Mouse (Mus musculus) intestine, embryonic 16.5 days (tissue): ENCODE data around the gene Hao2. TPM values are rescaled to one million over a fixed set of nuclear protein-coding genes. Genes with fewer than 3 reads are reported as not detected.
A peak's percentile ranks its signal among the peaks of the same experiment; 100 is the strongest.

Experiments used
- ATAC-seq: fragments of 200-750 bp; cut with Nextera tagmentation; 2 replicates; pipeline ENCODE4 v1.8.0; 2017; ENCODE audit warnings: moderate TSS enrichment, moderate library complexity
- H3K27ac ChIP-seq: fragments of 300-500 bp; sonication (generic); 2 replicates; pipeline ENCODE4 v1.5.1; 2014; ENCODE audit warnings: mild to moderate bottlenecking, low read length
- H3K27me3 ChIP-seq: fragments of 300-500 bp; sonication (generic); replicated peaks from 2 replicates; pipeline ENCODE4 v1.6.1; 2014; ENCODE audit warnings: low read length, control low read depth, mixed read lengths; ENCODE audit not compliant: control insufficient read depth, insufficient read depth
- H3K36me3 ChIP-seq: fragments of 300-500 bp; sonication (generic); 2 replicates; pipeline ENCODE4 v1.6.1; 2014; ENCODE audit warnings: low read length, control low read depth; ENCODE audit not compliant: control insufficient read depth, insufficient read depth
- H3K4me1 ChIP-seq: fragments of 300-500 bp; sonication (generic); 2 replicates; pipeline ENCODE4 v1.6.1; 2014; ENCODE audit warnings: low read length, control low read depth, mixed read lengths; ENCODE audit not compliant: control insufficient read depth, insufficient read depth
- H3K4me2 ChIP-seq: fragments of 300-500 bp; sonication (generic); 2 replicates; pipeline ENCODE4 v1.6.1; 2014; ENCODE audit warnings: low read depth, low read length, control low read depth
- H3K4me3 ChIP-seq: fragments of 300-500 bp; sonication (generic); 2 replicates; pipeline ENCODE4 v1.5.1; 2014; ENCODE audit warnings: mild to moderate bottlenecking, low read length
- H3K9ac ChIP-seq: fragments of 300-500 bp; sonication (generic); 2 replicates; pipeline ENCODE4 v1.6.1; 2014; ENCODE audit warnings: low read depth, low read length
- H3K9me3 ChIP-seq: fragments of 300-500 bp; sonication (generic); 2 replicates; pipeline ENCODE4 v1.6.1; 2016; ENCODE audit warnings: low read length, control low read depth; ENCODE audit not compliant: control insufficient read depth
- WGBS: fragments of 180-500 bp; shearing (Covaris S2); extraction: QIAGEN DNeasy Blood & Tissue Kit; methylation state at CpG from one replicate; pipeline ENCODE4 v1.1.7; 2014; 5-methylcytosine and 5-hydroxymethylcytosine counted together
- polyA plus RNA-seq: library from polyadenylated mRNA; unstranded; fragments of >200 nt; fragmentation: Nextera tagmentation; extraction: Ambion mirVana; gene quantifications from 2 replicates; pipeline ENCODE4 v1.2.1, GENCODE M21; 2015

Hao2 gene
- polyA plus RNA-seq, 1 experiment from 2014 or later, result 64.9 TPM

DNA sequence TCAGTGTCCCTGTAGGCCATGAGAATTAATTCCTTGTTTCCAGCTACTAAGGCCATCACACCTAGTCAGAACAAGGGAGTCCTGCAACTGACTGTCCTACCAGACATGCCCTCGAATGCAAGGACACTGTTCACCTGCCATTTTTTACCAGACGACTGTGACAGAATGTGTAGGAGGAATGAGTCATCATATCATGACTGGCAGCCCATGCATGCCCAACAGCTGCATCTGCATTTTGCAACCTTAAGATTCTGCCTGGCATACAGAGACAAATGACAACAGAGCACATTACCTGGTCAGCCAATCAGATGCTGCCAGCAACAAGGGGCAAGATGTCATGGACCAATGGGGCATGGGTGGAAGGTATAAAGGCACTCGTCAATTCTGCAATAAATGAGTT, 27.4 kb upstream of the Hao2 start:
- no peaks in the 10 kb centered on the region for H3K4me1 ChIP-seq
- no peak overlapping the region for H3K4me2 ChIP-seq
- no peaks in the 10 kb centered on the region for H3K9me3 ChIP-seq
- H3K27me3 ChIP-seq, result no peaks in the 10 kb centered on the region
- H3K27ac ChIP-seq, result no peak overlapping the region
- H3K9ac ChIP-seq, result no peak overlapping the region
- whole genome bisulfite sequencing, result 74% methylated on average over 3 of the region's 3 CpGs
- no peak overlapping the region for H3K4me3 ChIP-seq
- no peak for ATAC-seq
- no peaks in the 10 kb centered on the region for H3K36me3 ChIP-seq

DNA sequence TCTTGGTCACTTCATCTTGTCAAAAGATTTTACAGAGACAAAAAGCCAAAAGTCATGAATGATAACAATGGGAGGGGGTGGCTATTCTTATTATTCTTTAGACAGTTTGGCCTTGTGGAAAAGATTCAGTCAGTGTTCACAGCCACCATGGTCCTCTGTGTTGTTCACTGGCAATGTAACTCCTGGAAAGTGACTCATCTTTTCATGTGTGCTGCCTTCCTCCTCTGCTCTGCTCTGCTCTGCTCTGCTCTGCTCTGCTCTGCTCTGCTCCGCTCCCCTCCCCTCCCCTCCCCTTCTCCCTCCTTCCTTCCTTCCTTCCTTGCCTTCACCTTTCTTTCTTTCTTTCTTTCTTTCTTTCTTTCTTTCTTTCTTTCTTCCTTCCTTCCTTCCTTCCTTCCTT, 24.2 kb upstream of the Hao2 start:
- 50% methylated on average over 1 of the region's 1 CpGs for WGBS
- no peak for ATAC-seq

DNA sequence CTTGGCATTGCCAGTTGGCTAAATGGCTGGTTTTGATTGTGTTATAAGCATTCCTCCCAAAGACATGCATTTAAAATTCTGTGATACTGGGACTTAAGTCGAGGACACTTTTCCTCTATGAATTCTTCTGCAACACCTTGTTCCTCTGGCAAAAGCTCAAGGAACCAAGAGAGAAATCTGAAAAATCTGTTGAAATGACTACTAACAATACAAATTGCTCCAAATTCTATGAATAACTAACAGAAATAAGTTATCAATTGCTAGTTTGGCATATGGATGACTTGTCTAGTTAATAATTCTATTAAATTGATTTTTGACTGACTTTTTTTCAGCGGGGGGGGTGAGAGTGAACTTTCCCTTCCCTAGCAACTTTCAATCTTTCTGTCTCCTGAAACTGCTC, 23.8 kb upstream of the Hao2 start:
- H3K27me3 ChIP-seq, result no peaks in the 10 kb centered on the region
- no peaks in the 10 kb centered on the region for H3K36me3 ChIP-seq
- H3K4me2 ChIP-seq, result no peak overlapping the region
- H3K9me3 ChIP-seq, result no peaks in the 10 kb centered on the region
- no peak overlapping the region for H3K27ac ChIP-seq
- ATAC-seq, result no peak
- H3K4me1 ChIP-seq, result no peaks in the 10 kb centered on the region
- 75% methylated on average over 2 of the region's 2 CpGs for WGBS
- no peak overlapping the region for H3K9ac ChIP-seq
- H3K4me3 ChIP-seq, result no peak overlapping the region

More for the DNA sequence above, 24.2 kb upstream of the Hao2 start:
- H3K9me3 ChIP-seq, result no peaks in the 10 kb centered on the region
- no peaks in the 10 kb centered on the region for H3K27me3 ChIP-seq
- H3K36me3 ChIP-seq, result no peaks in the 10 kb centered on the region
- no peak overlapping the region for H3K4me3 ChIP-seq
- no peak overlapping the region for H3K9ac ChIP-seq
- H3K4me1 ChIP-seq, result no peaks in the 10 kb centered on the region
- no peak overlapping the region for H3K27ac ChIP-seq
- H3K4me2 ChIP-seq, result no peak overlapping the region

DNA sequence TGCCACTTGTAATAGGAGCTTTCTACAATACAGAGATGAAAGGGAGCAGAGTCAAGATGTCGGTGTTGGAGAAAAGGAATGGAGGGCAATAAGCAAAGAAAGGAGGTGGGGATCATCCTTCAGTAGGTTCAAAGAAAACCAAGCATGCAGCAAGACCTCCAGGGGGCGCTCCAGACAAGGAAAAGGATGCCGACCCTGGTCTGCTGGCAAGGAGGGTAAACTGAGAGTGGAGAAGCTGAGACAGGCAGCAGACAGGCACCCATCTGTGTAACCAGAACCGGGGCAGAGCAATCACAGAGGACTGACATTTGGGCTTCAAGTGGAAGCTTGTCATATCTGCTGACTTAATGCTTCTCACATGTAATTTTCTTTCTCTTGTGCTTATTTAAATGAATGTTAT, 22.6 kb upstream of the Hao2 start:
- ATAC-seq, result no peak

DNA sequence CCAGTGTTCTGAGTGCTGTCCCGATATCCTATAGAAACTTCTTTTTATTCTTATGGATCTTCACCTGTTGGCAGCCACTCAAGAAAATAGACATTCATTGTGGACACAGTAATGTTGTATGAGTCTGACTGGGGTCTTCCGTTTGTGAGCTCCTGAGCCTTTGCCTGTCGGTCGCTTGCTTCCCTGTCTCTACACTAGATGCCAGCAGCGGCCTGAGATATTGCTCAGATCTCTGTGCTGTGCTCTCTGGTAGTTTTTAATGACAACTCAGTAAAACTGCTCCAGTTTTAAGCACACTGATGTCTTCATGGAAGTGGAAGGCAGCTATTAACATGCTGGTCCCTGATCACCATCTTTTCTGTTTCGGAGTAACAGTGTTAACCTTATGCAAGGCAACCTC, 20.6 kb upstream of the Hao2 start:
- WGBS, result 76% methylated on average over 6 of the region's 6 CpGs
- ATAC-seq, result no peak
- Histone ChIP-seq H3K36me3 (no peaks in the 10 kb centered on the region), H3K27ac (no peak overlapping the region), H3K9me3 (no peaks in the 10 kb centered on the region), H3K4me3 (no peak overlapping the region), H3K27me3 (no peaks in the 10 kb centered on the region), H3K4me1 (no peaks in the 10 kb centered on the region), H3K9ac (no peak overlapping the region), H3K4me2 (no peak overlapping the region)

More for the DNA sequence above, 22.6 kb upstream of the Hao2 start:
- no peak overlapping the region for H3K9ac ChIP-seq
- no peaks in the 10 kb centered on the region for H3K27me3 ChIP-seq
- no peak overlapping the region for H3K4me2 ChIP-seq
- H3K4me1 ChIP-seq, result no peaks in the 10 kb centered on the region
- H3K36me3 ChIP-seq, result no peaks in the 10 kb centered on the region
- H3K9me3 ChIP-seq, result no peaks in the 10 kb centered on the region
- H3K27ac ChIP-seq, result no peak overlapping the region
- 7% methylated on average over 4 of the region's 4 CpGs for WGBS
- no peak overlapping the region for H3K4me3 ChIP-seq

DNA sequence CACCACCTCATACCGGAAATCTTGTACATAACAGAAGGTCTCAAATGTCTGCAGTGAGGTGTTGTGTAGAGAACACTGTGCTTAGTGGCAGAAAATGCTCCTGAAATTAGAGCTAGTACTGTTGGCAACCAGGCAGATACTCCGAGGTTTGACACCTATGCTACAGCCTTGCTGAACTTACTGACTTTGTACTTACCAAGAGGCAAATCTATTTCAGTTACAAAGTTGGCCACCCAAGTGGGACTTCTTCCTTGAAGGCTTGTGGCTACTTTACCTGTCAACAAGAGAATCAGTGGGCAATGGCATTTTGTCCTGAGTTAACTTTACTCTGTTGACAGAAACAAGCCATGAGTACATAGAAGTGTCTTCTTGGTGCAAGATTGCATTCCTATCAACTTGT, 4.6 kb upstream of the Hao2 start:
- Histone ChIP-seq H3K9me3 (no peaks in the 10 kb centered on the region), H3K27ac (no peak overlapping the region), H3K4me1 (0 out of 2 replicates have a peak, but pooled peaks cover 3% of the 10 kb centered on the region), H3K36me3 (no peaks in the 10 kb centered on the region), H3K4me2 (no peak overlapping the region), H3K27me3 (no peaks in the 10 kb centered on the region), H3K4me3 (no peak overlapping the region), H3K9ac (no peak overlapping the region)
- 95% methylated on average over 2 of the region's 2 CpGs for WGBS
- ATAC-seq, result no peak

DNA sequence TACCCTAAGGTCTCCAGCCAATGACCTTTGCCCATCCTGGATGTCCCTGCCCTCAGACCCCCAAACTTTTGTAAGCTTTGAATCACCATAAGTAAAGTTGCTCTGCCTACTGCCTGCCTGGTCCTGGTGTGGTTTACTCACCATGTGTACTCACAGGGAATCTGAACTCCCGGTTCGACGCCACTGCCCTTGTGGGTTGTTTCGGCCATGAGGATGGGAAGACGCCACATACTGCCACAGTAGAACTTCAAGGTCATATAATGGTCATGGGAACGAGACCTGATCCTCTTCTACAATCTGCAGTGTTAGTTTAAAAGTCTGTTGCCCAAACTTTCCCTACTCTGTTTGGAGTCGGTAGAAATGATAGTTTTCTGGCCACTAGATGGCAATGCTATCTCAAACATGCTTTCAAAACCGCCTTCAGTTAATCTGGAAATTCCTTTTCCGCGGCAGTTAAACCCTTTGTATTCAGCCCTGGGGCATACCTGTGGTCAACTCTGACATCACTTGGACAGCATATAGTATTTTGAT, 2.1 kb upstream of the Hao2 start:
- H3K4me2 ChIP-seq, result no peak overlapping the region
- 0 out of 2 replicates have a peak, but pooled peaks have one; percentile 19 for ATAC-seq
- no peak overlapping the region for H3K27ac ChIP-seq

DNA sequence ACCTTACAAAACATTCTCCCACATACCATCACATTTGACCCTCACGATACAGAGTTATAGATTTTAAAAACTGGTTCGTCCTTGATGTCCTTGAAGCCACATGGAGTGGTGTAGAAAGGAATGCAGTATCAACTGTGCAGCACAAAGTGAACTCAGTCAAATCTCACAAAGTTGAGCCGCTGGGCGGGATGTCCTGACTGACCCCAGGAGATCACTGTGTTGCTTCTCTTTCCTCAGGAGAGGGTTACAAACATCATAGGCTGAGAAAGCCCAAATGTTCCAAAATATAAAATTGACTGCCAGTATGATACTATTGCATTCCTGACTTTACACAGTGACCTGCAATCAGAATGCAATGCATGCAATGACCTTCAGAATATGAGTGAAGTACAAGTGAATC, 2.6 kb downstream of the Hao2 start:
- H3K36me3 ChIP-seq, result no peaks in the 10 kb centered on the region
- no peak overlapping the region for H3K9ac ChIP-seq
- H3K4me2 ChIP-seq, result no peak overlapping the region
- no peak for ATAC-seq
- H3K9me3 ChIP-seq, result no peaks in the 10 kb centered on the region
- H3K27ac ChIP-seq, result no peak overlapping the region
- H3K4me1 ChIP-seq, result 0 out of 2 replicates have a peak, but pooled peaks cover 3% of the 10 kb centered on the region
- WGBS, result 85% methylated on average over 4 of the region's 4 CpGs
- no peak overlapping the region for H3K4me3 ChIP-seq
- no peaks in the 10 kb centered on the region for H3K27me3 ChIP-seq

More for the DNA sequence above, 2.1 kb upstream of the Hao2 start:
- Histone ChIP-seq H3K4me3 (no peak overlapping the region), H3K9ac (no peak overlapping the region), H3K36me3 (no peaks in the 10 kb centered on the region), H3K4me1 (0 out of 2 replicates have a peak, but pooled peaks cover 3% of the 10 kb centered on the region), H3K27me3 (no peaks in the 10 kb centered on the region), H3K9me3 (no peaks in the 10 kb centered on the region)
- WGBS, result 43% methylated on average over 10 of the region's 10 CpGs

DNA sequence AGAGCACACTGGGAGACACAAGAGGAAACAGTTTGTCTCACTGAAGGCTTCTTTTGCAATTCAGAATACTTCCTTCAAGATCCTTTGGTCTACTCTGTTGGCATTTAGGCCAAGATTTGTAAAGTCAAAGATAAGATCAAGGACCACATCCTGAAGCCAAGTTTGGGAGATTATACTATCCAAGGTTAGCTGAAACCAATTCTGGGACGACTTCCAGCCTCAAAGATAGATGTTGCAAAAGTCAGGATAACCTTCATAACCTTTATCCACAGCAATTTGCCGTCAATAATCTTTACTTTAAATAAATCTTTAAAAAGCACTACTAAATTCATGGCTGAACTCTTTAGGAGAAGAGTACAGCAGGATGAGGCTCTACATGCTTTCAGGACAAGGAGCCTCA, 4.8 kb downstream of the Hao2 start:
- no peaks in the 10 kb centered on the region for H3K27me3 ChIP-seq
- H3K4me3 ChIP-seq, result no peak overlapping the region
- H3K9me3 ChIP-seq, result no peaks in the 10 kb centered on the region
- no peak overlapping the region for H3K9ac ChIP-seq
- H3K36me3 ChIP-seq, result no peaks in the 10 kb centered on the region
- no peaks in the 10 kb centered on the region for H3K4me1 ChIP-seq
- WGBS, result 73% methylated on average over 2 of the region's 2 CpGs
- H3K27ac ChIP-seq, result no peak overlapping the region
- H3K4me2 ChIP-seq, result no peak overlapping the region
- ATAC-seq, result no peak

DNA sequence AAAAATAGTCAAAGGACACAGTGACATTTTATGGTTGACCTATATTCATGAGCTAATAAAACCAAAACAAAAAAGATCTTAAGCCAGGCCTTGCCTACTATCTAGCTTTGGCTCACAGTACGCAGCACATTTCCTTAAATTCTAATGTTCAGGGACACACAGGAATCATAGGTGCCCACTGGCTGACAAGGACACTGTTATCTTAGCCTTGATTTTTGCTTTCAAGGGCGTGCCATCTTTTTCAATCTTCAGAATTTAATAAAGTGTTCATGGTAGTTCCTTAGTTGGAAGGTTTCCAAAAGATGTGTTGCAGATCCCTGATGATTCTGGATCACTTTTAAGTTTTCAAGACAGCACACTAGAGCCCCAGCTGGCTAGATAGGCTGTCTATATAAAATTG, 12.2 kb downstream of the Hao2 start:
- H3K27ac ChIP-seq, result no peak overlapping the region
- ATAC-seq, result no peak
- no peak overlapping the region for H3K4me3 ChIP-seq

More for the DNA sequence above, 12.2 kb downstream of the Hao2 start:
- 88% methylated on average over 2 of the region's 2 CpGs for WGBS
- H3K4me1 ChIP-seq, result no peaks in the 10 kb centered on the region
- no peak overlapping the region for H3K9ac ChIP-seq
- H3K4me2 ChIP-seq, result no peak overlapping the region
- no peaks in the 10 kb centered on the region for H3K27me3 ChIP-seq
- no peaks in the 10 kb centered on the region for H3K9me3 ChIP-seq
- H3K36me3 ChIP-seq, result no peaks in the 10 kb centered on the region
